Comparison of ENCODE assay signal across 28 mouse cellular contexts in genomic region chr10:93447398-93447797, GRCm38 (mm10). TPM values are rescaled to one million over a fixed set of nuclear protein-coding genes. Genes with fewer than 3 reads are reported as not detected.
DNase-seq lines count a peak whose midpoint lies in the region; ATAC-seq and TF ChIP-seq lines count a peak whose summit lies in the region.
"Had no signal": no experiment of that assay in that cellular context is flagged by ENCODE, and none has a peak within 500 bp of the region (broad histone marks: within the 10 kb centered on the region; RNA-seq: fewer than 3 reads in every experiment).

No protein-coding gene starts in this region.

- peak overlapping the region; percentile 89 for H3K27ac ChIP-seq in heart, embryonic 10.5 days
- peak overlapping the region; percentile 80 for H3K27ac ChIP-seq in heart, embryonic 15.5 days
- 0 out of 2 replicates have a peak overlapping the region, but pooled peaks have one; percentile 6 for H3K27ac ChIP-seq in liver, postnatal 0 days (ENCODE audit: low read depth)
- no peak overlapping the region for H3K27ac ChIP-seq in liver, embryonic 12.5 days
- no peak overlapping the region for H3K27ac ChIP-seq in forebrain, embryonic 14.5 days (ENCODE audit: low read depth, low read length)
- H3K27ac ChIP-seq: embryonic facial prominence, embryonic 12.5 days; forebrain, embryonic 15.5 days; heart, adult 2 months; hindbrain, embryonic 12.5 days; hindbrain, postnatal 0 days; limb, embryonic 10.5 days; limb, embryonic 15.5 days had no signal

- no peak for TF ChIP-seq EP300 in liver, postnatal 0 days (IDR thresholded peaks at IDR 0.05; ENCODE audit: low read depth)

- DNase-seq in heart, embryonic 10.5 days (ENCODE audit: low spot score): peak; percentile 80
- DNase-seq in heart, adult 11 months: no peak
- no peak for DNase-seq in heart, postnatal 4 days
- no peak for DNase-seq in liver, postnatal 0 days
- DNase-seq in natural killer cell, adult 2 months (ENCODE audit: low spot score in 2 of 2): peak; percentile 29 to 55
- no peak for DNase-seq in forebrain, embryonic 14.5 days (ENCODE audit: low spot score)
- DNase-seq: adrenal gland, adult 8-10 months; cerebellum, adult 9-10 months; cerebellum, postnatal 36 days; embryo, embryonic 11 days; gastrocnemius, postnatal 25 days; heart, adult 2 months; kidney, adult 9 months; kidney, postnatal 10 days had no signal

- H3K9ac ChIP-seq in heart, embryonic 15.5 days: no peak overlapping the region
- H3K9ac ChIP-seq in liver, postnatal 0 days (replicated peaks): no peak overlapping the region
- H3K9ac ChIP-seq in liver, embryonic 12.5 days: no peak overlapping the region
- no peak overlapping the region for H3K9ac ChIP-seq in forebrain, embryonic 14.5 days (ENCODE audit: low read length)
- H3K9ac ChIP-seq: embryonic facial prominence, embryonic 12.5 days; forebrain, embryonic 15.5 days; hindbrain, embryonic 12.5 days; limb, embryonic 15.5 days had no signal

- 15% methylated on average over 10 of the region's 10 CpGs for WGBS in heart, embryonic 10.5 days
- 21% methylated on average over 10 of the region's 10 CpGs for WGBS in heart, embryonic 15.5 days
- 53% methylated on average over 10 of the region's 10 CpGs for WGBS in liver, postnatal 0 days (ENCODE audit: insufficient replicate concordance)
- 45% methylated on average over 10 of the region's 10 CpGs for WGBS in liver, embryonic 12.5 days (ENCODE audit: insufficient replicate concordance)
- 74% methylated on average over 10 of the region's 10 CpGs for WGBS in forebrain, embryonic 14.5 days

- TF ChIP-seq CTCF in liver, postnatal 0 days (IDR thresholded peaks at IDR 0.05; ENCODE audit: low read depth): no peak

- no peaks in the 10 kb centered on the region for H3K36me3 ChIP-seq in heart, embryonic 10.5 days
- no peaks in the 10 kb centered on the region for H3K36me3 ChIP-seq in heart, embryonic 15.5 days
- no peaks in the 10 kb centered on the region for H3K36me3 ChIP-seq in liver, postnatal 0 days (replicated peaks; ENCODE audit: insufficient read depth, low read length)
- no peaks in the 10 kb centered on the region for H3K36me3 ChIP-seq in liver, embryonic 12.5 days
- H3K36me3 ChIP-seq in forebrain, embryonic 14.5 days (ENCODE audit: control insufficient read depth, insufficient read depth, low read length): no peaks in the 10 kb centered on the region
- H3K36me3 ChIP-seq: embryonic facial prominence, embryonic 12.5 days; forebrain, embryonic 15.5 days; G1E; hindbrain, embryonic 12.5 days; limb, embryonic 10.5 days; limb, embryonic 15.5 days had no signal

- peak overlapping the region; percentile 29; the same call in 1 of the 2 replicates for H3K4me3 ChIP-seq in heart, embryonic 10.5 days
- H3K4me3 ChIP-seq in heart, embryonic 15.5 days: 0 out of 2 replicates have a peak overlapping the region, but pooled peaks have one; percentile 10
- H3K4me3 ChIP-seq in liver, postnatal 0 days (ENCODE audit: low read depth, low read length): no peak overlapping the region
- H3K4me3 ChIP-seq in liver, embryonic 12.5 days: no peak overlapping the region
- H3K4me3 ChIP-seq in forebrain, embryonic 14.5 days (ENCODE audit: low read depth, low read length): no peak overlapping the region
- H3K4me3 ChIP-seq: embryonic facial prominence, embryonic 12.5 days; forebrain, embryonic 15.5 days; heart, adult 2 months; hindbrain, embryonic 12.5 days; limb, embryonic 10.5 days; limb, embryonic 15.5 days; myocyte had no signal

- H3K27me3 ChIP-seq in heart, embryonic 10.5 days (ENCODE audit: insufficient read depth, poor library complexity, severe bottlenecking): no peaks in the 10 kb centered on the region
- H3K27me3 ChIP-seq in heart, embryonic 15.5 days: no peaks in the 10 kb centered on the region
- no peaks in the 10 kb centered on the region for H3K27me3 ChIP-seq in liver, postnatal 0 days (ENCODE audit: insufficient read depth, low read length)
- 0 out of 2 replicates have a peak, but pooled peaks cover 7% of the 10 kb centered on the region for H3K27me3 ChIP-seq in liver, embryonic 12.5 days (replicated peaks)
- no peaks in the 10 kb centered on the region for H3K27me3 ChIP-seq in forebrain, embryonic 14.5 days (replicated peaks; ENCODE audit: control insufficient read depth, insufficient read depth, low read length)
- H3K27me3 ChIP-seq: embryonic facial prominence, embryonic 12.5 days; forebrain, embryonic 15.5 days; hindbrain, embryonic 12.5 days; limb, embryonic 15.5 days had no signal

- peaks cover 65% of the 10 kb centered on the region for H3K4me1 ChIP-seq in heart, embryonic 10.5 days
- peaks cover 54% of the 10 kb centered on the region for H3K4me1 ChIP-seq in heart, embryonic 15.5 days (replicated peaks)
- peaks cover 2% of the 10 kb centered on the region; the same call in 1 of the 2 replicates for H3K4me1 ChIP-seq in liver, postnatal 0 days (ENCODE audit: insufficient read depth)
- peaks cover 9% of the 10 kb centered on the region for H3K4me1 ChIP-seq in liver, embryonic 12.5 days
- peaks cover 2% of the 10 kb centered on the region; the same call in 1 of the 2 replicates for H3K4me1 ChIP-seq in forebrain, embryonic 14.5 days (ENCODE audit: control insufficient read depth, insufficient read depth, low read length)

- peak overlapping the region; percentile 39 for H3K4me2 ChIP-seq in heart, embryonic 15.5 days
- no peak overlapping the region for H3K4me2 ChIP-seq in liver, postnatal 0 days (ENCODE audit: low read depth, low read length)
- H3K4me2 ChIP-seq in liver, embryonic 12.5 days: no peak overlapping the region
- H3K4me2 ChIP-seq in forebrain, embryonic 14.5 days (ENCODE audit: low read length): no peak overlapping the region
- H3K4me2 ChIP-seq: embryonic facial prominence, embryonic 12.5 days; forebrain, embryonic 15.5 days; hindbrain, embryonic 12.5 days; limb, embryonic 15.5 days; midbrain, embryonic 11.5 days had no signal

- H3K9me3 ChIP-seq in heart, embryonic 10.5 days: no peaks in the 10 kb centered on the region
- H3K9me3 ChIP-seq in heart, embryonic 15.5 days (replicated peaks): no peaks in the 10 kb centered on the region
- no peaks in the 10 kb centered on the region for H3K9me3 ChIP-seq in liver, postnatal 0 days (ENCODE audit: low read length)
- H3K9me3 ChIP-seq in liver, embryonic 12.5 days (replicated peaks): no peaks in the 10 kb centered on the region
- H3K9me3 ChIP-seq in forebrain, embryonic 14.5 days (replicated peaks; ENCODE audit: control insufficient read depth, low read length): no peaks in the 10 kb centered on the region
- H3K9me3 ChIP-seq: embryonic facial prominence, embryonic 12.5 days; forebrain, embryonic 15.5 days; G1E; hindbrain, embryonic 12.5 days; limb, embryonic 10.5 days; limb, embryonic 15.5 days had no signal

- ATAC-seq in heart, embryonic 15.5 days (replicated peaks; ENCODE audit: insufficient number of reproducible peaks, insufficient read depth, low FRiP score, low read depth): peak; percentile 87
- ATAC-seq in liver, postnatal 0 days: no peak
- ATAC-seq in liver, embryonic 12.5 days: no peak
- no peak for ATAC-seq in forebrain, embryonic 14.5 days
- ATAC-seq: forebrain, embryonic 15.5 days; hindbrain, postnatal 0 days; intestine, postnatal 0 days; midbrain, embryonic 16.5 days had no signal

RNA-seq across cellular contexts. Expression of gene Lta4h, which starts 5.8 kb away (rescaled TPM):
- 236 and 246 TPM in 2 replicates for polyA plus RNA-seq in heart, embryonic 10.5 days (2016; fragmentation: Nextera tagmentation; extraction: Ambion mirVana)
- polyA plus RNA-seq in heart, embryonic 15.5 days (2015; fragmentation: Nextera tagmentation; extraction: Ambion mirVana): 328 and 364 TPM in 2 replicates
- 100 to 1,000 TPM in 1 of 2 experiments, 10 to 100 TPM in 1; 99.3 to 109 TPM for total RNA-seq in heart, postnatal 4 days (2021)
- 63.7 and 68.4 TPM in 2 replicates for polyA plus RNA-seq in liver, postnatal 0 days (2015; fragmentation: Nextera tagmentation; extraction: Ambion mirVana)
- polyA plus RNA-seq in liver, embryonic 12.5 days (2016; fragmentation: Nextera tagmentation; extraction: Ambion mirVana): 97.2 and 104 TPM in 2 replicates
- polyA plus RNA-seq in forebrain, embryonic 14.5 days (2014; fragmentation: Nextera tagmentation; extraction: Ambion mirVana): 97.3 and 115 TPM in 2 replicates

RNA-seq across cellular contexts. Expression of gene Hal, which starts 41.2 kb away (rescaled TPM):
- polyA plus RNA-seq in heart, embryonic 10.5 days (2016; fragmentation: Nextera tagmentation; extraction: Ambion mirVana): 0.05 and 0.33 TPM in 2 replicates
- polyA plus RNA-seq in heart, embryonic 15.5 days (2015; fragmentation: Nextera tagmentation; extraction: Ambion mirVana): 0.11 and 0.29 TPM in 2 replicates
- total RNA-seq in heart, postnatal 4 days (2021): under 1 TPM; 0.12 to 0.14 TPM
- polyA plus RNA-seq in liver, postnatal 0 days (2015; fragmentation: Nextera tagmentation; extraction: Ambion mirVana): 30.0 and 44.0 TPM in 2 replicates
- polyA plus RNA-seq in liver, embryonic 12.5 days (2016; fragmentation: Nextera tagmentation; extraction: Ambion mirVana): 1.6 and 1.8 TPM in 2 replicates
- 0.27 TPM in 1 of 2 replicates, not detected in the other for polyA plus RNA-seq in forebrain, embryonic 14.5 days (2014; fragmentation: Nextera tagmentation; extraction: Ambion mirVana)
- total RNA-seq: hindbrain, postnatal 0 days had no signal
- polyA plus RNA-seq: embryonic facial prominence, embryonic 12.5 days; forebrain, embryonic 15.5 days; frontal cortex, adult 2 months; G1E; midbrain, embryonic 11.5 days; midbrain, embryonic 16.5 days had no signal

Comparison
In these comparisons a context has a peak if more than half of its experiments do, and no peak if none do; other contexts are left out.
1. DNase-seq: peak in heart, embryonic 10.5 days (single experiment) and natural killer cell, adult 2 months (2 of 2); none in heart, adult 11 months (single experiment), heart, postnatal 4 days (single experiment), liver, postnatal 0 days (single experiment) and forebrain, embryonic 14.5 days (single experiment).
2. H3K27ac ChIP-seq: peak in heart, embryonic 10.5 days (single experiment), heart, embryonic 15.5 days (single experiment) and liver, postnatal 0 days (single experiment); none in liver, embryonic 12.5 days (single experiment) and forebrain, embryonic 14.5 days (single experiment).
3. RNA of gene Hal, which starts 41.2 kb away (polyA plus RNA-seq): 30.0 to 44.0 TPM in liver, postnatal 0 days; 1.6 to 1.8 TPM in liver, embryonic 12.5 days, 0.05 to 0.33 TPM in heart, embryonic 10.5 days, 0.11 to 0.29 TPM in heart, embryonic 15.5 days and 0.27 TPM in forebrain, embryonic 14.5 days; every median in the first group is over 10 times any median in the second.
4. H3K4me3 ChIP-seq: peak in heart, embryonic 10.5 days (single experiment) and heart, embryonic 15.5 days (single experiment); none in liver, postnatal 0 days (single experiment), liver, embryonic 12.5 days (single experiment) and forebrain, embryonic 14.5 days (single experiment).